Mouse (Mus musculus): ENCODE results near the gene Rph3a. TPM values are rescaled to one million over a fixed set of nuclear protein-coding genes. Genes with fewer than 3 reads are reported as not detected.
A peak's percentile ranks its signal among the peaks of the same experiment; 100 is the strongest.

Gene Rph3a
- polyA plus RNA-seq, 1 experiment = 31.1 TPM

GRCm38 (mm10) chr5:121008411-121009239 lies 1.3 kb downstream of the Rph3a start:
- DNase-seq (ENCODE audit: low read depth) = peak; percentile 62
- TF ChIP-seq CTCF (IDR thresholded peaks at IDR 0.05; ENCODE audit: borderline replicate concordance, extremely low read depth, insufficient read depth, insufficient read length) (no peak), POLR2A (IDR thresholded peaks at IDR 0.05; ENCODE audit: borderline replicate concordance, extremely low read depth, insufficient read depth, insufficient read length, poor library complexity, severe bottlenecking) (no peak)

DNA sequence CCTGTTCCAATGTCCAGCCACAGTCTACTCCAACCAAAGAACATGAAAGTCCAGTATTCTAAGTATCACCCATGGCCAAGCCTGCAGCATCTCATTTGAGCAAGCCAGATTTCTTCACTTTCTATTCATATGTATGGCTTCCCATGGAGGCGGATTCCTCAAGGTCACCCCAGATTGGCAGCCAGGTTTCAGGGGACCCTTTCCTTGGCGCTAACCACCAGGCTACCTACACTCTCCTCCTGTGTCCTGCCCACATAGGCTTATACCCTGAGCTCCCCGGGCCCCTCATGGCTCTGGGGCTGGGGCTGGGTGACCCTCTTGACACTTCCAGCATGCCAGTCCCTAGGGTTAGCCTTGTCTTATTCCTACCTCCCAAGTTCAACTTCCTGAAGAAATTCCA lies 2.3 kb downstream of the Rph3a start:
- DNase-seq (ENCODE audit: low read depth) = no peak
- TF ChIP-seq CTCF (IDR thresholded peaks at IDR 0.05; ENCODE audit: borderline replicate concordance, extremely low read depth, insufficient read depth, insufficient read length) (no peak), POLR2A (IDR thresholded peaks at IDR 0.05; ENCODE audit: borderline replicate concordance, extremely low read depth, insufficient read depth, insufficient read length, poor library complexity, severe bottlenecking) (no peak)

GRCm38 (mm10) chr5:121007130-121007529 lies 2.8 kb downstream of the Rph3a start:
- DNase-seq (ENCODE audit: low read depth) = no peak
- TF ChIP-seq CTCF (IDR thresholded peaks at IDR 0.05; ENCODE audit: borderline replicate concordance, extremely low read depth, insufficient read depth, insufficient read length) = no peak

DNA sequence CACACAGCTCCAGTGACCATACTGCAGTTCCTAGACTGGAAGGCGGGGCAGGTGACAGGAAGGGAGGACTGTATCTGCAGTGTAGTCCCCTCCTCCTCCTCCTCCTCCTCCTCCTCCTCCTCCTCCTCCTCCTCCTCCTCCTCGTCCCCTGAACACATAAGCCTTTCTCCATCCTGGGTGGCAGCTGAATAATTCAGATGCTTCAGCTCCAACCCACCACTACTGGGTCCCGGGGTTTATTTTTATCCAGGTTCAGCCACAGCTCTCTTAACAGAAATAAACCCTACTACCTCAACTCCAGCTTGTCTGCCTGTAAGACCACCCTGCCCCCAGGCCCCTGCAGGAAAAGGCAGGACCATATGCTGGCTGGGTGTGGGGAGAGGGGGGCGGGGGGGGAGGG lies 3.7 kb downstream of the Rph3a start:
- no peak for DNase-seq (ENCODE audit: low read depth)
- TF ChIP-seq POLR2A (IDR thresholded peaks at IDR 0.05; ENCODE audit: borderline replicate concordance, extremely low read depth, insufficient read depth, insufficient read length, poor library complexity, severe bottlenecking) (no peak), CTCF (IDR thresholded peaks at IDR 0.05; ENCODE audit: borderline replicate concordance, extremely low read depth, insufficient read depth, insufficient read length) (no peak)

GRCm38 (mm10) chr5:121003781-121004180 lies 6.1 kb downstream of the Rph3a start:
- TF ChIP-seq CTCF (IDR thresholded peaks at IDR 0.05; ENCODE audit: borderline replicate concordance, extremely low read depth, insufficient read depth, insufficient read length) (no peak), POLR2A (IDR thresholded peaks at IDR 0.05; ENCODE audit: borderline replicate concordance, extremely low read depth, insufficient read depth, insufficient read length, poor library complexity, severe bottlenecking) (no peak)
- DNase-seq (ENCODE audit: low read depth) = peak; percentile 89

GRCm38 (mm10) chr5:120999573-120999972 lies 10.3 kb downstream of the Rph3a start:
- TF ChIP-seq POLR2A (IDR thresholded peaks at IDR 0.05; ENCODE audit: borderline replicate concordance, extremely low read depth, insufficient read depth, insufficient read length, poor library complexity, severe bottlenecking) (no peak), CTCF (IDR thresholded peaks at IDR 0.05; ENCODE audit: borderline replicate concordance, extremely low read depth, insufficient read depth, insufficient read length) (peak; percentile 57; the same call in 1 of the 2 replicates)
- DNase-seq (ENCODE audit: low read depth) = no peak

DNA sequence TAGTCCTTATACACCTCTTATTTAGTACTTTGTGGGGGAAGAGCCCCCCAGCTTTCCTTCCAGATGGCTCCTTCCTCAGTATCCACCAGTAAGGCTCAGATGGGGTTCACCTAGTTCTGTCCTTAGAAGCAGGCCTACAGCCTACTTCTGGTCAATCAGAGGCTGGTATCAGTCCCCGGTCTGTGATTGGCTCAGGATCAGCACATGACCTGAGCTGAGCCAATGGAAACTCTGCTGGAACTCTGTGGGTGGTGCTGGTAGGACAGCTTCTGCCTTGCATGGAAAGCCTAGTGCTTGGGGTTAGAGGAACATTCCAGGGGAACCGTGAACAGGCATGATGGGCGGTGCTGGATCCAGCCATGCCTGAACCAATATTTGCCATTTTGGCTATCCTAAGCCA lies 21.5 kb downstream of the Rph3a start:
- no peak for TF ChIP-seq POLR2A (IDR thresholded peaks at IDR 0.05; ENCODE audit: borderline replicate concordance, extremely low read depth, insufficient read depth, insufficient read length, poor library complexity, severe bottlenecking)
- no peak for DNase-seq (ENCODE audit: low read depth)

DNA sequence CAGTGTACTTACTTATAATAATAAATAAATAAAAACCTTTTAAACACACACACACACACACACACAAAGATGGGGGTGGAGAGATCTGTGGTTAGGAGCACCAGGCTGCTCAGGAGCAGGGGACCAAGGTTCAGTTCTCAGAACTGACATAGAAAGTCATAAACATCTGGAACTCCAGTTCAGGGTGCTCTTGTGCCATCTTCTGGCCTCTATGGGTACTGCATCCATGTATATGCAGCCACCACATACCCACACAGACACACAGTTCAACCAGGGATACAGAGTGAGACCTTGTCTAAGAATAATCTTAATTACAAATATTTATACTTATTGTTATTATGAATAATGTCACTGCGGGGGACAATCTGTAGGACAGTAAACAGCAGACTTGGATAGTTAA lies 26.9 kb downstream of the Rph3a start:
- TF ChIP-seq CTCF (IDR thresholded peaks at IDR 0.05; ENCODE audit: borderline replicate concordance, extremely low read depth, insufficient read depth, insufficient read length) (peak; percentile 26; the same call in 1 of the 2 replicates), POLR2A (IDR thresholded peaks at IDR 0.05; ENCODE audit: borderline replicate concordance, extremely low read depth, insufficient read depth, insufficient read length, poor library complexity, severe bottlenecking) (no peak)
- no peak for DNase-seq (ENCODE audit: low read depth)

GRCm38 (mm10) chr5:120981211-120981610 lies 28.7 kb downstream of the Rph3a start:
- no peak for TF ChIP-seq POLR2A (IDR thresholded peaks at IDR 0.05; ENCODE audit: borderline replicate concordance, extremely low read depth, insufficient read depth, insufficient read length, poor library complexity, severe bottlenecking)
- no peak for TF ChIP-seq CTCF (IDR thresholded peaks at IDR 0.05; ENCODE audit: borderline replicate concordance, extremely low read depth, insufficient read depth, insufficient read length)
- no peak for DNase-seq (ENCODE audit: low read depth)

DNA sequence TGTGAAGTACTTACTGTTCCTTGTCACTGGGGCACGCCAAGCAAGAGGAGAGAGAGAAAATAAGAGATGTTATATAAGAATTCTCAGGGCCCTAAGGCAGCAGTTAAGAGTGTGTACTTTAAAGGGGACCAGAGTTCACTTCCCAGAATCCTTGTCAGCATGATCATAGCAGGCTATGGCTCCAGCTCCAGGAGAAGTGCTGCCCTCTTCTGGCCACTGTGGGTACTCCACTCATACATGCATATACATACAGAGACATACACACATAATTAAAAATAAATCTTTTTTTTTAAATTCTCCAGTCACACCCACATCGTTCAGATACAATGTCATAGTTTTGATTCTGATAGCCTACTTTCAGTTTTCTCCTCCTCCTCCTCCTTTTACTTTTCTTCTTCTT lies 29.8 kb downstream of the Rph3a start:
- TF ChIP-seq CTCF (IDR thresholded peaks at IDR 0.05; ENCODE audit: borderline replicate concordance, extremely low read depth, insufficient read depth, insufficient read length) = peak; percentile 24; the same call in 1 of the 2 replicates
- TF ChIP-seq POLR2A (IDR thresholded peaks at IDR 0.05; ENCODE audit: borderline replicate concordance, extremely low read depth, insufficient read depth, insufficient read length, poor library complexity, severe bottlenecking) = no peak
- DNase-seq (ENCODE audit: low read depth) = no peak

DNA sequence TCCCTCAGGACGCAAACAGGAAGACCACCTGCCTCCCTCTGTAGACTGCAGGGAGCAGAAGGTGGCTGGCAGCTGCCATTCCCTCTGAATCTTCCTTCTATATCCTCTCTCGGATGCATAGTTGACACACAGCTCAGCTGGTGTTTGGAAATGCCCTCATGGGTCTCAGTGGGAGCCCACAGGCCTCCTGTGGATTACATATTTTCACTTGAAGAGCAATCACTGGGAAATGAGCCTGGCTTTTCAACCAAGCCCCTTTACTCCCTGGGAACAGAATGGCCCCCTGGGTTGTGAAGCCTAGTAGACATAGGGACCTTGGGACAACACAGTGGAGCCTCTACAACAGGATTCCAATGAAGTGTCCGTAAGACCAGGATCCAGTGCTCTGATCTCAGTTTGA lies 33.8 kb downstream of the Rph3a start:
- no peak for TF ChIP-seq POLR2A (IDR thresholded peaks at IDR 0.05; ENCODE audit: borderline replicate concordance, extremely low read depth, insufficient read depth, insufficient read length, poor library complexity, severe bottlenecking)
- no peak for TF ChIP-seq CTCF (IDR thresholded peaks at IDR 0.05; ENCODE audit: borderline replicate concordance, extremely low read depth, insufficient read depth, insufficient read length)
- no peak for DNase-seq (ENCODE audit: low read depth)

- no peak for TF ChIP-seq POLR2A (IDR thresholded peaks at IDR 0.05; ENCODE audit: borderline replicate concordance, extremely low read depth, insufficient read depth, insufficient read length, poor library complexity, severe bottlenecking)
- no peak for TF ChIP-seq CTCF (IDR thresholded peaks at IDR 0.05; ENCODE audit: borderline replicate concordance, extremely low read depth, insufficient read depth, insufficient read length)
- DNase-seq (ENCODE audit: low read depth) = no peak
Observed at GRCm38 (mm10) chr5:120974522-120974921, 35.4 kb downstream of the Rph3a start.

Data from brain, embryonic 14.5 days (tissue).